Mouse (Mus musculus) ES-Bruce4 (cell line): ENCODE measurements at regions not wholly inside any gene's neighbourhood (a gene's known extent, or its start where the extent isn't known, plus 50 kb on each side); places are given as distances from the start of the nearest gene placed in this dataset.

Source experiments
- CTCF ChIP-seq: IDR thresholded peaks from one replicate; pipeline ENCODE4 v1.8.1; 2011; ENCODE audit warnings: low read depth, low read length
- EP300 ChIP-seq: IDR thresholded peaks from 2 replicates; pipeline ENCODE4 v1.6.1; 2011; ENCODE audit warnings: low read depth, low read length; ENCODE audit not compliant: insufficient read depth
- POLR2A ChIP-seq: IDR thresholded peaks from one replicate; pipeline ENCODE4 v1.8.1; 2011; ENCODE audit warnings: low read length; ENCODE audit not compliant: insufficient read depth

GRCm38 (mm10) chr14:48826421-48826820, 152.8 kb upstream of the Otx2 start:
- TF ChIP-seq POLR2A = no peak
- no peak for TF ChIP-seq CTCF
- no peak for TF ChIP-seq EP300
